Mouse (Mus musculus): Measurements from ENCODE around the gene Col18a1. TPM values are rescaled to one million over a fixed set of nuclear protein-coding genes. Genes with fewer than 3 reads are reported as not detected.

Gene Col18a1
- total RNA-seq, 2 experiments from 2014 or later, result 0.05 TPM; not detected in 1

DNA sequence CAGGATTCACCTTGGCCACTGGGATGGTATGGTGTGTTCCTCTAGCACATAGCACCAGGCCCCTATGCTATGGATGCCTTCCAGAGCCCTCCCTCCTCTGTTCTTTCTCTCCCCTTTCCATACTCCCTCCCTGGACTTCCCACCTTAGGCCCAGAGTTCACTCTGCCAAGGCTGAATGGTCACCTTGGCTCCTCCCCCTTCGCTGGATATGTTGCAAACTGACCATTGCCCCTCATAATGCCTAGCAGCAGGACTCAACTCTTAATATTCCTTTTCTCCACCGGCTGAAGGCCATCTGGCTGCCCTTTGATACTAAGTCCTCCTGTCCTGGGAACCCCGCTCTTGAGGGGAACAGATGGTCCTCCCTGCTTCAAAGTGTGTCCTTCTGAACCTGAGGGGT, 139.4 kb downstream of the Col18a1 start:
- ATAC-seq (replicated peaks; ENCODE audit: poor library complexity, severe bottlenecking), result no peak

DNA sequence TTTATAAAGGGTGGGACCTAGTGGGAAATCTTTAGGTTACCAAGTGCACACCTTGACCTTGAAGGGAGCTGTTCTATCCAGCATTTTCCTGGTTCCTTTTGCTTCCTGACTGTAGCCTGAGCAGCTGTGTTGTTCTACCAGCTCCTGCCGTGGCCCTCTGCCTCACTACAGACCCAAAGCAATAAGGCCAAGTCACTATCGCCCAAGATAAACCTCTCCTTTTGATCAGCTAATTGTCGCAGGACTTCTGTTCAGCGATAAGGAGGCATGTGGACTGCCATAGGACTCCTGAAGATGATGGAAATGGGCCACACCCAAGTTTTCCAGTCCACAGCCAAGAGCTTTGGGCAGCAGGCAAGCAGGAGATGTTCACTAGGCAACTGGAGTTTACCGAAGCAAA, 142.1 kb downstream of the Col18a1 start:
- ATAC-seq (replicated peaks; ENCODE audit: poor library complexity, severe bottlenecking), result no peak

DNA sequence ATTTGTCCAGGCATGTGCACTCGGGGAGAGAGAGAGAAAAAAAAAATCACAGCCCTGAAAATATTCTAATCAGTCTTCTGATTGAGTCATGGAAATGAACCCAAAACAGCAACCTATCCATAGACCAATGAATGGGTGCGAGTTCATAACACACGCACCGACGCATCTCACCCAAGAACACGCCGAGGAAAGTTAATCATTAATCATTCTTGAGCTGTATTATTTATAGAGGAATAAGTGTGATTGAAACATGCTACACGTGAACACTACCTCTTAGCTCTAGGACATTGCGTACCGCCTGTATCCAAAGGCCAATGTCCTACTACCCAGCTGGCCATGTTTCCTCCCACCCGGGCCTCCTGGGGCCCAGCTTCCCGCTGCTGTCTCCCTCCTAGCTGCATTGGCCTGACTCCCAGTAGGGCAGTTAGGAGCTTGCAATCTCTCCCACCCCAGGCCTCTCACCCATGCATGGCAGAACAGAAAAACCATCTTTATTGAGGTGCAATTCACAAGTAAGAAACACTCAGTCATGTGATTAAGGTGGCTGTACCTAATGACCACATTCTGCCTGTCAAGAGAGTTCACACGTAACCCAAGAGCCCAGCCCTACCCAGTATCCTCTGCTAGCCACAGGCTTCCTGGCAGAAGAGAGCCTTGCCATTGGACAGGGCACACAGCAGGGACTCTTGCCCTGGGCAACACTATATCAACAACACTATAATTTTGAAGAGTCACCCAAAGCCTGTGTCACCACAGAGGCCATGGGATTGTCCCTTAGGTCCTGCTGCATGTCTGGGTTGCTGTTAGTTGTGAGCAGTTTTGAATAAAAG, 143.8 kb downstream of the Col18a1 start:
- ATAC-seq (replicated peaks; ENCODE audit: poor library complexity, severe bottlenecking), result no peak

DNA sequence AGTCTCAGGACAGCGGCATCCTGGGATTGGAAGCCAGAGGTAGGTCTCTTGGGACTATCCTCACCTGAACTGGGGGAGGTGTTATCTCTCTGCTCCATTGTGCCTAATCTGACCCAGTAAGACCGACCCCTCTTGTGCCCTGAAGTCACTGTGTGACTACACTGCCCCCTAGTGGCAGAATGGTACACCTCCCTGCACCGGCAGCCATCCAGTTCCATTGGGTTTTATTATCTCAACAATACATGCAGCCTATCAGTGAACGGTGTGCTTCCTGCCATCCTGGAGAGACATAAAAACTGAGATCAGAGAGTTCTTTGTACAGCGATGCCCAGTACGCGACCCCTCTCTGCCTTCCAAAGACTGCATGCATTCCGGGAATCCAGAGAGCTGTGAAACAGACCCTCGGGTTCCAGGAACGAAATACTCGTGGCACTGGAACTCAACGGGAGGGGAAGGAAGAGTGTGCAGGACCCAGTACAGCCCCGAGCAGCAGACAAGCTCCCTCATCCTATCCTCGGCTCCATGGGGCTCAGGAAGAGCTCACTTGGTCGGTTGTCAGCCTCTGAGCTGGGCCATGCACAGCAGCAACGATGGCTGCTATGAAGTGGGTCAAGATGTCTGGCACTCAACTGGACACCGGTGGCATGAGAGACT, 144.8 kb downstream of the Col18a1 start:
- ATAC-seq (replicated peaks; ENCODE audit: poor library complexity, severe bottlenecking), result peak; percentile 88

DNA sequence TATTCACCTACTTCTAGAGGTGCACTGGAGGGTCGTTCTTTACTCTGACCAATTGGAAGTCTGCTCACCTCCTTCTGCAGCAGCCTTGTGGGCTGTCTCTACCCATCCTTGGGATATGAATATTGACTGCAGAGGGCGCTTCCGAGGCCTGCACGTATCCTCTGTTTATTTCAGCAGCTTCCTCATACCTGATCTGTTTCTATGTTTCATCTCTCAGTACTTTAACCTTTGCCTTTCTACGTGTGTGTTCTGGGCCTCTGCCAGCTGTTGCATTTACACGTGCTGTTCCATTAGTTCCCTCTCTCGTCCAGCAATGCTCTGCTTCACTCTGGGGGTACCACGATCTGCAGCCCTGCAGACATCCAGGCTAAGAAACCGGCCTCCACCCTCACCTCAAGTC, 148.7 kb downstream of the Col18a1 start:
- no peak for ATAC-seq (replicated peaks; ENCODE audit: poor library complexity, severe bottlenecking)

DNA sequence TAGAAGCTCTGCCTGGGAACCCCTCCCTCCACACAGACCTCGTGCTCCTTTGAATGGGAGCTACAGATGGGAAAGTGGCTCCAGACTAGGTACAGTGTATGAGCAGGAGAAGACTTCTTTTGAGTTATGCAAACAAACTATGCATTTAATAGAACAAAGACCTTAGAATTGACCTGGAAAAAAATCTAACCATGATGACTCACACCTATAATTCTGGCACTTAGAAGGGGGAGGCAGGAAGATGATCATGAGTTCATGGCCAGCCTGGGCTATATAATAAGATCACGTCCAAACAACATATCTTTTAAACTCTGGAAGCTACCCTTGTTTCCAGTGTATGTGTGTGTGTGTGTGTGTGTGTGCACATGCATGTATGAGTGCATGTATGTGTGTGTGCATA, 149.3 kb downstream of the Col18a1 start:
- ATAC-seq (replicated peaks; ENCODE audit: poor library complexity, severe bottlenecking), result no peak

DNA sequence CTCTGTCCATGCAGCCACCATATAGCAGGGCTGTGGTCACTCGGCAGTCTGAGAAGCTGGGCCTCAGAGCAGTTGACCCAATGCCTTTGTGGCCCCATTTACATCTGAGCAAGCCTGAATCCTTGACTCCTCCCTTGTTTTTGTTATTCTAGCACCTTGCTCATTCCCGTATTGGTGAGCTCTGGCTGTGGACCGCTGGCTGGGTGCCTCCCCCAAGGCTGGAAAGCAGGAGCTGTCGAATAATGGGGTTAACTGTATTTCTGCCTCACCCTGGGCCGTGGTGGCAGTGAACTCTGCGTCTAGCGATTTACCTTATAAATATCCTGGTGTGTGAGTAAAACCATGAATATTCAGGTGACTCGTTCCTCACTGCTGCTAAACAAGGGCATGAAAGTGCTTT, 149.8 kb downstream of the Col18a1 start:
- no peak for ATAC-seq (replicated peaks; ENCODE audit: poor library complexity, severe bottlenecking)

DNA sequence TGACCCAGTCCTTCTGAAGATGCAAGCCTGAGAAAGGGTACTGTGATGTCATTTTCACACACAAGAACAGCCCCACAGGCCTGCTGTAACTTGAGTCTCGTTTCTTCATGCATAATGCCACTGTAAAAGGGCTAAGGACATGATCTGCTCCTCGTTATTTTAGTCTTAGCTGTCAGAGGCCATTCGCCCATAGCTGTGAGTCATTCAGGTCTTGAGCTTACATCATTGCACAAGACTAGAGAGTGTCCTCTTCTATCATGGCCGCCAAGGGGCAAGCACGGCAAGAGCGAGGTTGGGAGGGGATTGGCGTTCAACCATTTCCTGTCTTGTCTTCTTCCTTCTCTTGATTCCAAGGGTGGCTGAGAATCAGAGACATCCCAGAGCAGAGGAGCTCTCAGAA, 150.3 kb downstream of the Col18a1 start:
- ATAC-seq (replicated peaks; ENCODE audit: poor library complexity, severe bottlenecking), result no peak

DNA sequence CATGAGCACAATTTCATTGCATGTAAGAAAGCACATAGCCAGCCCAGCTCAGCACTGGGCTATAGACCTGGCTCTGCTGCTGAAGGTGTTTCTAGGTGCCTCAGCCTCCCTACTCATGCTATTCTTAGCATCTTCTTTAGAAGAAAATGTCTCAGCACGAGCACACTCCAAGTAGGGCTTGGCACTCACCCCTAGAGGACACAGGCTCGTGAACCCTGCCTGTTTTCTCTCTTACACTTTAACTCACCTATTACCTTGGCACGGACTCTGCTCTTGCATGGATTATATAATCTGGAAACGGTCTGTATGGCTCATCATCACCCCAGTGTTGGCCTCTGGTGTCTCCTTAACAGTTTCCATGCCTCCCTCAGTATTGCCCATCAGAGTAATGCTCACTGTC, 154.7 kb downstream of the Col18a1 start:
- no peak for ATAC-seq (replicated peaks; ENCODE audit: poor library complexity, severe bottlenecking)

DNA sequence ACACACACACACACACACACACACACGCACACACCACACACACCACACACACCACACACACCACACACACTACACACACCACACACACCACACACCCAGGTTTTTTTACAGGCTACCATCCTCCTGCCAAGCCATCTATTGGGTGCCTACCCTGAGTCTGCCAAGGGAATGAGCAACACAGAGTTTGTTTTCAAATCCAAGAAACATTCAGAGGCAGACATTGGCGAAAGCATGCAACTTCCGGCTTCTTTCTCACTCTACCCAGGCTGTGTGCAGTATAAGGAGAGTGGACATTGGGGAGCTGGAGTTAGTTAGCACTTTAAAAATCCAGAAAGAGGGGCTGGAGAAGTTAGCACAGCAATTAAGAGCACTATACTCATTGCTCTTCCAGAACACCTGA, 157.7 kb downstream of the Col18a1 start:
- no peak for ATAC-seq (replicated peaks; ENCODE audit: poor library complexity, severe bottlenecking)

DNA sequence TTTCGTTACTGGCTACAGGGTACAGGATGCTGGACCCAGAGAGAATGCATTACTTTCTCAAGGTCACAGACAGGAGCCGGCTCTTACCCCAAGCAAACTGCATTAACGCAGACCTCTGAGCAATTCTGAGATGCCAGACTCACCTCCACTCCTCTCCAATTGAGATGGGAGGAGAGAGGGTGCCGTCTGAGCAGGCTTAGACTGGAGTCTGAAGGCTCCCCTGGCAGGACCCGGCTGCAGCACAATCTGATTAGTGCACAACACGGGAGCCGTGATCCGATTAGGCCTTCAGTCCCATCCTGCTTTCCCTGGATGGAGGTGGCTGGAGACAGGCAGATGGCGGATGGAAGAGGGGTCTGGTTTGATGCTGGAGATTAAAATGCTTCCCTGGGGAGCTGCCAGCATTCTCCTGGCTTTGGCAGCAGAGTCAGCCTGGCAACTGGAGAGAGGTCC, 158.2 kb downstream of the Col18a1 start:
- no peak for ATAC-seq (replicated peaks; ENCODE audit: poor library complexity, severe bottlenecking)

DNA sequence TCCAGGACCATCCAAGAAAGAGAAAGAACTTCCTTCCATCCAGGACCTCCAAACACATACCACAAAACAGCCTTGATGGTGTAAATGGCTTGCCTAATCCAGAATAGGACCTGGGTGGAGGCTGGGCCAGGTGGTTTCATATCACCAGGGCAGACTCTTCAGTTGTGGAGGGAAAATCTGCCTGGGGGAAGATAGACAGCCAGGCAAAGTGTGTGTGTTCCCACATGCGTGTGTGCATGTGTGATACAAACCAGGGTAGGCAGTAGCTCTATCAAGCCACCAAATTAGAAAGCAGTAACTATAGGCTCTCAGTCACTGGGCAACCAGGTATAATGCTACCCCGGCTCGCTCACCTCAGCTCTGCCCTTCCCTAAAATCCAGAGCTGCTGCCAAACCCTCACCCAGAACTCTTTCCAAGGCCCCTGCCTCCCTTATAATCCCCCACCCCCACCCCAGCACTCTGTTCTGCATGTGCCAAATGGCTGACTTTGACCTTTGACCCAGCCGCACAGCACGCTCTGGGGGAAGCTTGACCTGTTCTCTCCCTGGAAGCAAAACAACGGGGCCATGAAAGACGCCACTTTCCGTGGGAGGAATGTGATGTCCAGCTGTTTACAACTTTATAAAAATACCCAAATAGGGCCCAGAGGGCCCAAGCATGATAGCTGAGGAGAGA, 158.8 kb downstream of the Col18a1 start:
- ATAC-seq (replicated peaks; ENCODE audit: poor library complexity, severe bottlenecking), result no peak

DNA sequence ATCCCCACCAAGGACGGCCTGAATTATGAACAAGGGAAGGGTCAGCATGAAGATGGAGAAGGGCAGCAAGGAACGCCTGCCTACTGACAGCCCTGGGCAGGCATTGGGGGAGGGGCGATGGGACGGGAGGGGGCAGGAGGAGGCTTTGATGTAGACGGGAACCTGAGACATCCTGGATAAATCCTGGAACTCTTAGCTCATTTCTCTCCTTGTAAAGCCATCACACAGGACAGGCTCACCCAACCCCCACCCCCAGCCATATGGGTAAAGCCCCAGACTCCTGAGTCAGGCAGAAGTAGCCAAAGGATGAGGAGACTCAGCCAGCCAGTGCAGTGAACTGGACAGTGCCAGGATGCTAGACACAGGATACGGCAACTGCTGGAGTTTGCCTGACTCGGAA, 161.4 kb downstream of the Col18a1 start:
- no peak for ATAC-seq (replicated peaks; ENCODE audit: poor library complexity, severe bottlenecking)

Other genes with a start within 250 kb of the Col18a1 start
- gene Pcbp3, start 204.7 kb downstream of the Col18a1 start, total RNA-seq (2014; fragmentation: Nextera tagmentation), result 15.7 and 16.1 TPM in 2 replicates
- gene Pcbp3, start 204.7 kb downstream of the Col18a1 start, total RNA-seq (2017), result 4.2 and 9.8 TPM in 2 replicates
- 43.5 and 50.8 TPM in 2 replicates for gene Slc19a1, start 134.3 kb downstream of the Col18a1 start, total RNA-seq (2014; fragmentation: Nextera tagmentation)
- 26.0 and 27.2 TPM in 2 replicates for gene Slc19a1, start 134.3 kb downstream of the Col18a1 start, total RNA-seq (2017)
- 15.4 and 30.7 TPM in 2 replicates for gene Pofut2, start 92.7 kb upstream of the Col18a1 start, total RNA-seq (2014; fragmentation: Nextera tagmentation)
- gene Pofut2, start 92.7 kb upstream of the Col18a1 start, total RNA-seq (2017), result 8.7 and 13.1 TPM in 2 replicates